Mouse (Mus musculus) ES-E14 (cell line): ENCODE data around the gene Vdac2.

Experiments
- CHD2 ChIP-seq: IDR thresholded peaks from 2 replicates; pipeline ENCODE4 v1.6.1; 2014; ENCODE audit warnings: mild to moderate bottlenecking, low read depth, low read length, inconsistent platforms
- HCFC1 ChIP-seq: IDR thresholded peaks from 2 replicates; pipeline ENCODE4 v1.6.1; 2012; ENCODE audit warnings: low read length, inconsistent platforms, borderline replicate concordance; ENCODE audit not compliant: insufficient read depth
- MAFK ChIP-seq: IDR thresholded peaks from 2 replicates; pipeline ENCODE4 v1.6.1; 2014; ENCODE audit warnings: mild to moderate bottlenecking, low read depth, low read length, inconsistent platforms; ENCODE audit not compliant: insufficient read depth
- ZC3H11A ChIP-seq: IDR thresholded peaks from 2 replicates; pipeline ENCODE4 v1.6.1; 2012; ENCODE audit warnings: low read depth, mild to moderate bottlenecking, inconsistent platforms, low read length, borderline replicate concordance
- ZNF384 ChIP-seq: IDR thresholded peaks from 2 replicates; pipeline ENCODE4 v1.6.1; 2012; ENCODE audit warnings: low read depth, low read length, inconsistent platforms

- no peak for TF ChIP-seq CHD2
- TF ChIP-seq ZNF384 = no peak
- no peak for TF ChIP-seq MAFK
- TF ChIP-seq HCFC1 = no peak
- no peak for TF ChIP-seq ZC3H11A
Observed at GRCm38 (mm10) chr14:21841819-21842592, 17.0 kb downstream of the Vdac2 start.
